Mouse (Mus musculus) erythroblast, embryonic 14.5 days (primary cell): ENCODE results near the gene Mum1.

Source experiments
- GATA1 ChIP-seq: IDR thresholded peaks from 2 replicates; pipeline ENCODE4 v1.6.1; 2012; ENCODE audit warnings: low read length, inconsistent platforms, mixed read lengths
- TAL1 ChIP-seq: IDR thresholded peaks from 3 replicates; pipeline ENCODE4 v1.6.1; 2012; ENCODE audit warnings: low read length, inconsistent platforms, mixed read lengths

DNA sequence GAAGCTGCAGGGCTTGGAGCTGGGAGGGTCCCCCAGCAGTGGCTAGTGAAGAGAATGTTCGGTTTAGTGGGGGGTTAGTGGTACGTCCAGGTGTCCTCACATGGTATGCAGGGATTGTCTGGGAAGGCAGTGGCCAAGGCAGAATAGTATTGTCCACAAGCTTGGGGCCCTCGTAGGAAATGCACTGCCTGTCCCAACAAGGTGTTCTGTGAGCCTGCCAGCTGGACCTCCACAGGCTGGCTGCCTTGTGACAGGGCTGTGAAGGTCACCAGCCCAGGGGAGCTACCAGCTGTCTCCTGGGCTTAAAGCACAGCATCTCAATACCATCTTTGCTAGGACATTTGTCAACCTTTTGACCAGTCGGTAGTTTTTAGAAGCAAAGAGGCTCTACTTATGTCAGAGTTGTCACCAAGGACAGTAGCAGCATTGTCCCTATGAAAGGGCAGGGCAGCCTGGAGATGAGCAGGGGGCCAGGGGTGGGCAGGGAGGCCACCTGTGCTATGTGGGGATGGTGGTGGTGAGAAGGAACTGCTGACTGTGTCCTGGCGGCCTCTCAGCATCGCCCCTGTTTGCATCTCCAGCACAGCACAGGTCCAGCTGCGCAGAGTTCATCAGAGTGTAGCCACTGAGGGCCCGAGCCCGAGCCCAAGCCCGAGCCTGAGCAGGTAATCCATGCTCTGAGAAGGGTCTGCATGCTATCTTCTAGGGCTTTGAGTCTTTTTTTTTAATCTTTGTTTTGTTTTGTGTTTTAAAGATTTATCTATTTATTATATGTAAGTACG lies 26.4 kb downstream of the Mum1 start:
- TF ChIP-seq TAL1 = no peak
- TF ChIP-seq GATA1 = no peak
